Mouse (Mus musculus): ENCODE measurements at regions not wholly inside any gene's neighbourhood (a gene's known extent, or its start where the extent isn't known, plus 50 kb on each side); places are given as distances from the start of the nearest gene placed in this dataset.

- no peak for ATAC-seq (replicated peaks in 1 of 2; ENCODE audit: insufficient read depth in 1 of 2, low FRiP score in 2 of 2, low TSS enrichment in 1 of 2, low read depth in 1 of 2, poor library complexity in 2 of 2, severe bottlenecking in 2 of 2)
Measured at GRCm38 (mm10) chr12:73450541-73450940, 95.7 kb downstream of the Tmem30b start.

- 0 out of 4 replicates have a peak, but pooled peaks of 1 of the 2 experiments have one; percentile 25 for ATAC-seq (replicated peaks in 1 of 2; ENCODE audit: insufficient read depth in 1 of 2, low FRiP score in 2 of 2, low TSS enrichment in 1 of 2, low read depth in 1 of 2, poor library complexity in 2 of 2, severe bottlenecking in 2 of 2)
Measured at GRCm38 (mm10) chr12:73449911-73450520, 96.2 kb downstream of the Tmem30b start.

DNA sequence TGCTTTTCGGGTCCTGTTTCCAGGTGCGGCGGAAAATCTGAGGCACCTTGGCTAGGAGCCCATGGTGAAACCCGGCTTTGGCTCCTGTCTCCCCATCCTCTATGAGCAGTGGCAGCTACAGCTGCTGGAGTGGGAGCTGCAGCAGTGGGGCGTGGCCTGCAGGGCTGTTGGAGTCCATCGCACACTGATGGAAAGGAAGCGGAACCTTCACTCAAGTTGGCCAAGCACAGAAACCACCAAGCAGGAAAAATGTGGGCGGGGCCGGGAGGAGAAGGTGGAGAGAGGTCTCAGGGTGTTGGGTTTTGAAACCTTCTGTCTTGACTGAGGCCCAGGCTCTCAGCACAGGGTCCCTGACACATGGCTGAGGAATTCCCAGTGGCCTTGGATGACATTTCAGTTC, 97.1 kb downstream of the Tmem30b start:
- ATAC-seq (replicated peaks in 1 of 2; ENCODE audit: insufficient read depth in 1 of 2, low FRiP score in 2 of 2, low TSS enrichment in 1 of 2, low read depth in 1 of 2, poor library complexity in 2 of 2, severe bottlenecking in 2 of 2): peak; percentile 77 to 83

DNA sequence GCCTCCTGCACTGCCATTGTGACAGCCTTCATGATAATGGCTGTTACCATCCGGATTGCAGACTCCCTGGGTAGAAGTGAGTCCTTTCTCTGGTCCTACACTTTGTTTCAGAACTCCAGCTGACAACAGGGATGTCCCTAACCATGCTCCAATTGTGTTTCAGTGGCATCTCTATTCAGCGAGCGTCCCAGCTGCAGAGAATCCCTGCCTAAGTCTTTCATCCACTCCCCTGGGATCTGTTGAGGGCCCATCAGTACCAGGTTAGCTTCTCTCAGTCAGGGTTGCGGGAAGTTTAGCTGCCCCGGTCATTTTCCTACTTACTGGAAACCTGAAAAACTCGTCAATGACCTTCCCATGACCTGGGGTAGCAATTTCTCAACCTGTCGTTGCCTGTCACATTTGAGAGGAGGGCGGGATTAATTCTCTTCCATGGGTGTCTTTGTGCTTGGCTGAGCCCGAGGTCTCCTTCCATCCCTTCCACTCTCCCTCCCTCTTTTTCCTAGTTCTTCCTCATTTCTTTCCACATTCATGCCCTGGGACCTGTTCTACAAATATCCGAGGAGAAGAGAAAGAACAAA, 97.7 kb downstream of the Tmem30b start:
- ATAC-seq (replicated peaks in 1 of 2; ENCODE audit: insufficient read depth in 1 of 2, low FRiP score in 2 of 2, low TSS enrichment in 1 of 2, low read depth in 1 of 2, poor library complexity in 2 of 2, severe bottlenecking in 2 of 2): no peak

- no peak for ATAC-seq (replicated peaks in 1 of 2; ENCODE audit: insufficient read depth in 1 of 2, low FRiP score in 2 of 2, low TSS enrichment in 1 of 2, low read depth in 1 of 2, poor library complexity in 2 of 2, severe bottlenecking in 2 of 2)
Measured at GRCm38 (mm10) chr12:73447172-73447571, 99.0 kb downstream of the Tmem30b start.

DNA sequence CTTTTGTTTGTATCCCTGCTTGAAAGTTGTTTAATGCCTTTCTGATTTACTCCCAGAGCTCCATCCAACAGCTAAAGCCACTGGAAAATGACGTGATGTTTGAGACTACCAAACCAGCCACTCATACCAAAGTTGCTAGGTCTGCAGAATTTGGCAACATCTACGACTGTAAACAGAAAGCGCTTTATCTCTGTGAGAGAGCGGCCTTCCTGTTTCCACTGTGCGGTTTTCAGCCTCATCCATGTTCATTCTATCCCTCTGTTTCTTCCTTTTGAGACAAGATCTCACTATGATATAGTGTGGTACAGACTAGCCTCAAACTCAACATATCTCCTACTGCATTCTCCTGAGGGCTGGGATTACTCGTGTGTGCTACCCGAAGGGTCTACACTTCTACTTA, 100.0 kb downstream of the Tmem30b start:
- no peak for ATAC-seq (replicated peaks in 1 of 2; ENCODE audit: insufficient read depth in 1 of 2, low FRiP score in 2 of 2, low TSS enrichment in 1 of 2, low read depth in 1 of 2, poor library complexity in 2 of 2, severe bottlenecking in 2 of 2)

- no peak for ATAC-seq (replicated peaks in 1 of 2; ENCODE audit: insufficient read depth in 1 of 2, low FRiP score in 2 of 2, low TSS enrichment in 1 of 2, low read depth in 1 of 2, poor library complexity in 2 of 2, severe bottlenecking in 2 of 2)
Measured at GRCm38 (mm10) chr12:73445562-73445961, 100.6 kb downstream of the Tmem30b start.

GRCm38 (mm10) chr12:73445128-73445527, 101.1 kb downstream of the Tmem30b start:
- peak; percentile 27 to 34; a peak in 1 of 4 replicates for ATAC-seq (replicated peaks in 1 of 2; ENCODE audit: insufficient read depth in 1 of 2, low FRiP score in 2 of 2, low TSS enrichment in 1 of 2, low read depth in 1 of 2, poor library complexity in 2 of 2, severe bottlenecking in 2 of 2)

GRCm38 (mm10) chr12:73441326-73441725, 104.9 kb downstream of the Tmem30b start:
- ATAC-seq (replicated peaks in 1 of 2; ENCODE audit: insufficient read depth in 1 of 2, low FRiP score in 2 of 2, low TSS enrichment in 1 of 2, low read depth in 1 of 2, poor library complexity in 2 of 2, severe bottlenecking in 2 of 2): no peak

DNA sequence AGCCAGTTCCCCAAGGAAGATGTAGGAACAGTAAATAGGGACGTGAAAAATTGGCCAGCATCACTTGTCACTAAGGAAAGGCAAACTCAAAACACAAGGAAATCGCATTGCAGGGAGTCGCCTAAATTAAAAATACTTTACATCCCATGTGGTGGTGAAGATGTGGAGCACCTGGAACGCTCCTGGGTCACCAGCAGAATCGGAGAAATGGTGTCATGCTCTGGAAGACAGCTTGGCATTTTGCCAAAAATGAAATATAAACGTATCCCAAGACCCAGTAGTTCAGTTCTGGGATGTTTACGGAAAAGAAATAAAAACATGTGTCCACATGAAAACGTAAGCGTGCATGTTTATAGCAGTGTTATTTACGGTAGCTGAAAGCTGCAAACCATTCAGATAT, 111.5 kb downstream of the Tmem30b start:
- ATAC-seq (replicated peaks in 1 of 2; ENCODE audit: insufficient read depth in 1 of 2, low FRiP score in 2 of 2, low TSS enrichment in 1 of 2, low read depth in 1 of 2, poor library complexity in 2 of 2, severe bottlenecking in 2 of 2): no peak

DNA sequence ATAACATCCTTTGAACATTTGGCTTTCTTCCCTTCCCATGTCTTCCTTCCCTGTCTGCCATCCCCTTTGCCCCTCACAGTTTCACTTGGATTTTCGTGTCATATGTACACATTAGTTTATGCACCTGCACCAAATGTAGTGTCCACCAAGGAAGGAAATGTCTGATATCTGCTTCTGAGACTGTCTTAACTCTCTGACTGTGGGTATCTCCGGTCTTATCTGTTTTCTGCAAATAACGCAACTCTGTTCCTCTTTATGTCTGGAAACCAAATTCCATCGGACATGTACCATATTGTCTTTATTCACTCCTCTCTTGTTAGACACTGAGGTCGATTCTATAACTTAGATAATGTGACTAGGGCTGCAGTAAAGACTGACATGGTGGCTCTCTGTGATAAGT, 113.6 kb downstream of the Tmem30b start:
- ATAC-seq (replicated peaks in 1 of 2; ENCODE audit: insufficient read depth in 1 of 2, low FRiP score in 2 of 2, low TSS enrichment in 1 of 2, low read depth in 1 of 2, poor library complexity in 2 of 2, severe bottlenecking in 2 of 2): no peak

GRCm38 (mm10) chr12:73428171-73428570, 118.0 kb downstream of the Tmem30b start:
- no peak for ATAC-seq (replicated peaks in 1 of 2; ENCODE audit: insufficient read depth in 1 of 2, low FRiP score in 2 of 2, low TSS enrichment in 1 of 2, low read depth in 1 of 2, poor library complexity in 2 of 2, severe bottlenecking in 2 of 2)

GRCm38 (mm10) chr12:73424814-73425213, 121.4 kb downstream of the Tmem30b start:
- ATAC-seq (replicated peaks in 1 of 2; ENCODE audit: insufficient read depth in 1 of 2, low FRiP score in 2 of 2, low TSS enrichment in 1 of 2, low read depth in 1 of 2, poor library complexity in 2 of 2, severe bottlenecking in 2 of 2): no peak

GRCm38 (mm10) chr12:73417101-73417500, 129.1 kb downstream of the Tmem30b start:
- no peak for ATAC-seq (replicated peaks in 1 of 2; ENCODE audit: insufficient read depth in 1 of 2, low FRiP score in 2 of 2, low TSS enrichment in 1 of 2, low read depth in 1 of 2, poor library complexity in 2 of 2, severe bottlenecking in 2 of 2)

- ATAC-seq (replicated peaks in 1 of 2; ENCODE audit: insufficient read depth in 1 of 2, low FRiP score in 2 of 2, low TSS enrichment in 1 of 2, low read depth in 1 of 2, poor library complexity in 2 of 2, severe bottlenecking in 2 of 2): no peak
Measured at GRCm38 (mm10) chr12:73416367-73416897, 129.8 kb downstream of the Tmem30b start.

DNA sequence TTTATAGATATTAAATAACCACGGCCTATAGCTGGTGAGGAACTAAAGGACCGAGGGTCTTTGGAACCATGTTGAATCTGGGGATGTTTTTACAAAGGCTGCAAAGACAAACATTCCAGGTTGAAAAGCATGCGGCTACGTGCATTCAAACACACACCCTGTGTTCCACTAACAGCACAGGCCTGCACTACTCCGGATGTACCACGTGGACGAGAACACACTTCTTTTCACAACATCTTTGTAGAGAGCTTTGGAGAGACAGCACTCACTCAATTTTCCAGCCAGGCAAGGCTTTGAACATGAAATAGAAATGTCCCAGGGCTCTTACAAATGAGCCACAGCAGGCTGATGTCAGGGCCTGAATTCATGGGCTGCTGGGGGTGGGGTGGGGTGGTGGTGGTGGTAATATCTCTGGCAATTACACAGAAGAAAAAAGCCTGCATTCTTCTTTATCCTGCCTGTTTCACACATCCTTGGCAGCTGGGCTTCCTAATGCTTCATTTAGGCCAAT, 129.3 kb downstream of the Slc38a6 start:
- ATAC-seq (replicated peaks in 1 of 2; ENCODE audit: insufficient read depth in 1 of 2, low FRiP score in 2 of 2, low TSS enrichment in 1 of 2, low read depth in 1 of 2, poor library complexity in 2 of 2, severe bottlenecking in 2 of 2): no peak

- no peak for ATAC-seq (replicated peaks in 1 of 2; ENCODE audit: insufficient read depth in 1 of 2, low FRiP score in 2 of 2, low TSS enrichment in 1 of 2, low read depth in 1 of 2, poor library complexity in 2 of 2, severe bottlenecking in 2 of 2)
Measured at GRCm38 (mm10) chr12:73413439-73414196, 127.0 kb downstream of the Slc38a6 start.

DNA sequence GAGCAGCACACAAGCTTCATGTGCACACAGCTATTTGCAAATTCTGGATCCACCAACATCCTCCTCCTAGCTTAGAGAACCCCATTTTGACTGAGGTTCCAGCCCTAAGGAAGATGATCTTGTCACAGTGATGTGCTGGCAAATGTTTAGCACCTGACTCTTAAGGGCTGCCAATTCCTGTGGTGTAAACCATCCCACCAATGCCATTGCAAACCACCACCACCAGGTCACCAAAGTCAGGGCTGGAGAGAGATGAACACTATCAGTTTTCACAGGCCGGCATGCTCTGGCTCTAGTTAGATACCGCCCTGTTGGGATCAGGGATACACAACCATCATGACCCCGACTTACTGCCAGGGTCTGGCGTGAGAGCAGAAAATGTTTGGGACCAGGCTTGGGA, 125.9 kb downstream of the Slc38a6 start:
- no peak for ATAC-seq (replicated peaks in 1 of 2; ENCODE audit: insufficient read depth in 1 of 2, low FRiP score in 2 of 2, low TSS enrichment in 1 of 2, low read depth in 1 of 2, poor library complexity in 2 of 2, severe bottlenecking in 2 of 2)
